Comparison of ENCODE assay signal across 20 mouse cellular contexts in the genomic region with DNA sequence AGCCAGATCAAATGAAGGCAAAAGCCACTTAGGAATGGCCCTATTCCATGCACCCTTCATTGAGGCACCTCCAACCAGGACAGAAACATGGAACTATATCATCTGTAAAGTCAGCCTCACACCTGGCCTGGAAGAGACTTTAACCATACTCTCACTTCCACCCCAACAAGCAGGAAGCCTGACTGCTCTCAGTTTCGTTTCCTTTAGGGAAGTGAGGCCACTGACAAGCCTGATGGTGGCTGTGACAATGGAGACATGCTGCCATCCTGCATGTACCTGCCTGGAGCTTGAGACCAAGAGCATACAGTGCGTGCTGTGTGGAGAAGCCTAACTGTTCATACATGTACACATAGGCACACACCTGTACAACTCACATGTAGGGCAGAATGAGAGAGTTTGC. TPM values are rescaled to one million over a fixed set of nuclear protein-coding genes. Genes with fewer than 3 reads are reported as not detected.
DNase-seq lines count a peak whose midpoint lies in the region; ATAC-seq and TF ChIP-seq lines count a peak whose summit lies in the region.
"Had no signal": no experiment of that assay in that cellular context is flagged by ENCODE, and none has a peak within 500 bp of the region (broad histone marks: within the 10 kb centered on the region; RNA-seq: fewer than 3 reads in every experiment).

No protein-coding gene starts in this region.

- no peak overlapping the region for H3K4me2 ChIP-seq in kidney, embryonic 16.5 days (replicated peaks; ENCODE audit: low read depth, low read length)
- H3K4me2 ChIP-seq: embryonic facial prominence, embryonic 15.5 days; forebrain, embryonic 15.5 days; heart, embryonic 12.5 days had no signal

- peaks cover 40% of the 10 kb centered on the region for H3K36me3 ChIP-seq in kidney, embryonic 16.5 days (ENCODE audit: insufficient read depth, low read length)

- WGBS in kidney, embryonic 16.5 days: 91% methylated on average over 2 of the region's 2 CpGs
- WGBS in cerebellum, adult 2 months: 98% methylated on average over 2 of the region's 2 CpGs

- H3K4me3 ChIP-seq in kidney, embryonic 16.5 days (ENCODE audit: low read length): no peak overlapping the region
- H3K4me3 ChIP-seq in cerebellum, adult 2 months (replicated peaks; ENCODE audit: insufficient read depth, low read depth, low read length): no peak overlapping the region
- H3K4me3 ChIP-seq: embryonic facial prominence, embryonic 15.5 days; erythroblast, embryonic 14.5 days; forebrain, embryonic 10.5 days; forebrain, embryonic 15.5 days; heart, embryonic 12.5 days had no signal

- no peaks in the 10 kb centered on the region for H3K27me3 ChIP-seq in kidney, embryonic 16.5 days (ENCODE audit: insufficient read depth, low read length)
- H3K27me3 ChIP-seq in cerebellum, adult 2 months (ENCODE audit: control insufficient read depth, insufficient read depth, low read length): no peaks in the 10 kb centered on the region
- H3K27me3 ChIP-seq: embryonic facial prominence, embryonic 15.5 days; forebrain, embryonic 15.5 days; heart, embryonic 12.5 days had no signal

- no peak for TF ChIP-seq POLR2A in cerebellum, adult 2 months (IDR thresholded peaks at IDR 0.05; ENCODE audit: borderline replicate concordance, insufficient read depth, low read length)

- intact Hi-C loops in heart, postnatal 36 days (cut with DNase I): no loop called here

- H3K27ac ChIP-seq in kidney, embryonic 16.5 days (ENCODE audit: low read length): no peak overlapping the region
- no peak overlapping the region for H3K27ac ChIP-seq in cerebellum, adult 2 months (ENCODE audit: insufficient read depth, low read length)
- H3K27ac ChIP-seq: embryonic facial prominence, embryonic 15.5 days; forebrain, embryonic 10.5 days; forebrain, embryonic 15.5 days had no signal

- no peak overlapping the region for H3K9ac ChIP-seq in kidney, embryonic 16.5 days (replicated peaks; ENCODE audit: low read length)
- H3K9ac ChIP-seq: embryonic facial prominence, embryonic 15.5 days; forebrain, embryonic 15.5 days; heart, embryonic 12.5 days had no signal

- TF ChIP-seq CTCF in cerebellum, adult 2 months (IDR thresholded peaks at IDR 0.05; ENCODE audit: borderline replicate concordance, insufficient read depth, low read depth, low read length): no peak

- H3K4me1 ChIP-seq in kidney, embryonic 16.5 days (ENCODE audit: insufficient read depth, low read length): no peaks in the 10 kb centered on the region
- peaks cover 34% of the 10 kb centered on the region for H3K4me1 ChIP-seq in cerebellum, adult 2 months (ENCODE audit: control insufficient read depth, insufficient read depth, low read length)
- H3K4me1 ChIP-seq: embryonic facial prominence, embryonic 15.5 days had no signal

- peak; percentile 91 for DNase-seq in heart, adult 11 months
- DNase-seq in heart, postnatal 36 days: no peak
- peak; percentile 60 to 71 for DNase-seq in spleen, postnatal 36 days (ENCODE audit: low spot score in 2 of 2)
- DNase-seq in spleen, postnatal 4 days (ENCODE audit: low spot score in 2 of 2): no peak
- no peak for DNase-seq in cerebellum, adult 2 months
- DNase-seq: adrenal gland, adult 2 months; adrenal gland, postnatal 25 days; cerebellum, adult 8-10 months; cerebellum, postnatal 14 days; embryo, embryonic 11 days; gastrocnemius, postnatal 10 days had no signal

- no peaks in the 10 kb centered on the region for H3K9me3 ChIP-seq in kidney, embryonic 16.5 days (ENCODE audit: low read length)
- H3K9me3 ChIP-seq: embryonic facial prominence, embryonic 15.5 days; forebrain, embryonic 10.5 days; forebrain, embryonic 15.5 days; heart, embryonic 12.5 days had no signal

- ATAC-seq in neutrophil, adult 5-6 weeks (ENCODE audit: extremely low read depth, insufficient number of reproducible peaks, low FRiP score, poor library complexity, severe bottlenecking): peak; percentile 82
- no peak for ATAC-seq in kidney, embryonic 16.5 days (ENCODE audit: low FRiP score, low TSS enrichment)
- ATAC-seq: forebrain, embryonic 15.5 days; hindbrain, embryonic 16.5 days; inflammation-experienced regulatory T-cells, adult 6 months had no signal

RNA-seq across cellular contexts. Expression of a gene that starts 53.9 kb away (rescaled TPM):
- total RNA-seq in heart, postnatal 36 days (2021): 10 to 100 TPM; 23.4 to 26.2 TPM
- 43.8 and 44.3 TPM in 2 replicates for total RNA-seq in neutrophil, adult 5-6 weeks (2017)
- polyA plus RNA-seq in kidney, embryonic 16.5 days (2015; fragmentation: Nextera tagmentation; extraction: Ambion mirVana): 34.0 and 34.9 TPM in 2 replicates
- polyA plus RNA-seq in cerebellum, adult 2 months (2012; rRNA removed): 48.6 and 62.2 TPM in 2 replicates

Comparison
In these comparisons a context has a peak if more than half of its experiments do, and no peak if none do; other contexts are left out.
1. DNase-seq: peak in heart, adult 11 months (single experiment) and spleen, postnatal 36 days (2 of 2); none in heart, postnatal 36 days (0 of 2), spleen, postnatal 4 days (0 of 2) and cerebellum, adult 2 months (0 of 2).